Mouse (Mus musculus): ENCODE measurements around the gene Tnfsf13b. TPM values are rescaled to one million over a fixed set of nuclear protein-coding genes. Genes with fewer than 3 reads are reported as not detected.

The Tnfsf13b gene
- polyA plus RNA-seq, 1 experiment from 2014 or later, result 8.0 TPM

GRCm38 (mm10) chr8:10066906-10067305, 60.6 kb downstream of the Tnfsf13b start:
- no peaks in the 10 kb centered on the region for H3K9me3 ChIP-seq (ENCODE audit: control insufficient read depth, low read length)
- H3K27me3 ChIP-seq (ENCODE audit: control insufficient read depth, insufficient read depth, low read length), result no peaks in the 10 kb centered on the region
- no peaks in the 10 kb centered on the region for H3K4me1 ChIP-seq (ENCODE audit: control insufficient read depth, insufficient read depth, low read length)
- H3K9ac ChIP-seq (ENCODE audit: low read depth, low read length), result no peak overlapping the region
- ATAC-seq (ENCODE audit: low FRiP score, low TSS enrichment), result no peak
- no peak overlapping the region for H3K4me3 ChIP-seq (ENCODE audit: low read length)
- 67% methylated on average over 11 of the region's 11 CpGs for WGBS
- H3K36me3 ChIP-seq (ENCODE audit: control insufficient read depth, insufficient read depth, low read length), result no peaks in the 10 kb centered on the region
- no peak overlapping the region for H3K4me2 ChIP-seq (replicated peaks; ENCODE audit: low read depth, low read length)
- no peak overlapping the region for H3K27ac ChIP-seq (ENCODE audit: low read depth, low read length)

DNA sequence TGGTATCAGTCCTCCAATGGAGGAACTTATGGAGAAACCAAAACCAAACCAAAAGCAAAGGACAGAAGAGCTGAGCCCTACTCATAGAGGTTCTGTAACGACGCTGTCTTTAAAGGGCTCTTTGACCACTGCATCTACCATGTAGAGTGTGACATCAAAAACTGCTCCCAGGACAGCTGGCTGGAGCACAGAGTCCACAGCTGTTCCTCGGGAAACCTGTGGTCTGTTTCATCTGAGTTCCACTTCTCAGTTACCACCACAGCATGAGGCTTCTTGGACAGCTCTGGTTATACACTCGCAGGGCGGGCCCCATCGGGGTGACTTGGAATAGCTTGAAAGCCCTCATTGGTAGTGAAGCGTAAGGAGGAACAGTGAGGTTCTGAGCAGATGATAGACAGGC, 61.5 kb downstream of the Tnfsf13b start:
- no peak overlapping the region for H3K4me2 ChIP-seq (replicated peaks; ENCODE audit: low read depth, low read length)
- no peaks in the 10 kb centered on the region for H3K27me3 ChIP-seq (ENCODE audit: control insufficient read depth, insufficient read depth, low read length)
- no peaks in the 10 kb centered on the region for H3K36me3 ChIP-seq (ENCODE audit: control insufficient read depth, insufficient read depth, low read length)
- H3K4me1 ChIP-seq (ENCODE audit: control insufficient read depth, insufficient read depth, low read length), result no peaks in the 10 kb centered on the region
- no peak overlapping the region for H3K4me3 ChIP-seq (ENCODE audit: low read length)
- ATAC-seq (ENCODE audit: low FRiP score, low TSS enrichment), result no peak
- WGBS, result 89% methylated on average over 7 of the region's 7 CpGs
- H3K9me3 ChIP-seq (ENCODE audit: control insufficient read depth, low read length), result no peaks in the 10 kb centered on the region
- no peak overlapping the region for H3K9ac ChIP-seq (ENCODE audit: low read depth, low read length)
- H3K27ac ChIP-seq (ENCODE audit: low read depth, low read length), result no peak overlapping the region

- H3K9ac ChIP-seq (ENCODE audit: low read depth, low read length), result no peak overlapping the region
- no peak overlapping the region for H3K4me3 ChIP-seq (ENCODE audit: low read length)
- H3K4me2 ChIP-seq (replicated peaks; ENCODE audit: low read depth, low read length), result no peak overlapping the region
- H3K4me1 ChIP-seq (ENCODE audit: control insufficient read depth, insufficient read depth, low read length), result no peaks in the 10 kb centered on the region
- WGBS, result 94% methylated on average over 2 of the region's 2 CpGs
- no peaks in the 10 kb centered on the region for H3K27me3 ChIP-seq (ENCODE audit: control insufficient read depth, insufficient read depth, low read length)
- no peaks in the 10 kb centered on the region for H3K36me3 ChIP-seq (ENCODE audit: control insufficient read depth, insufficient read depth, low read length)
- no peaks in the 10 kb centered on the region for H3K9me3 ChIP-seq (ENCODE audit: control insufficient read depth, low read length)
- no peak for ATAC-seq (ENCODE audit: low FRiP score, low TSS enrichment)
- no peak overlapping the region for H3K27ac ChIP-seq (ENCODE audit: low read depth, low read length)
Observed at GRCm38 (mm10) chr8:10072347-10072746, 66.1 kb downstream of the Tnfsf13b start.

Other genes with a start within 250 kb of the Tnfsf13b start
- 0.95 and 0.99 TPM in 2 replicates for gene Fam155a, start 235.3 kb upstream of the Tnfsf13b start, polyA plus RNA-seq (2014; fragmentation: Nextera tagmentation; extraction: Ambion mirVana)
- gene Gm10217, start 142.2 kb upstream of the Tnfsf13b start, polyA plus RNA-seq (2014; fragmentation: Nextera tagmentation; extraction: Ambion mirVana), result not detected in 2 replicates
- gene Lig4, start 28.8 kb upstream of the Tnfsf13b start, polyA plus RNA-seq (2014; fragmentation: Nextera tagmentation; extraction: Ambion mirVana), result 2.6 and 5.8 TPM in 2 replicates
- 11.9 and 24.2 TPM in 2 replicates for gene Abhd13, start 28.8 kb upstream of the Tnfsf13b start, polyA plus RNA-seq (2014; fragmentation: Nextera tagmentation; extraction: Ambion mirVana)
- gene Myo16, start 147.4 kb downstream of the Tnfsf13b start, polyA plus RNA-seq (2014; fragmentation: Nextera tagmentation; extraction: Ambion mirVana), result 0.16 and 0.27 TPM in 2 replicates

Measured in kidney, embryonic 14.5 days (tissue).